Mouse (Mus musculus) brain, embryonic 18.5 days (tissue): ENCODE data around the gene Sepsecs.
A peak's percentile ranks its signal among the peaks of the same experiment; 100 is the strongest.

Source experiments
- DNase-seq: peaks from one replicate; pipeline ENCODE4 v3.0.0-alpha.2; 2012; ENCODE audit warnings: low read depth, low spot score

Gene Sepsecs

DNA sequence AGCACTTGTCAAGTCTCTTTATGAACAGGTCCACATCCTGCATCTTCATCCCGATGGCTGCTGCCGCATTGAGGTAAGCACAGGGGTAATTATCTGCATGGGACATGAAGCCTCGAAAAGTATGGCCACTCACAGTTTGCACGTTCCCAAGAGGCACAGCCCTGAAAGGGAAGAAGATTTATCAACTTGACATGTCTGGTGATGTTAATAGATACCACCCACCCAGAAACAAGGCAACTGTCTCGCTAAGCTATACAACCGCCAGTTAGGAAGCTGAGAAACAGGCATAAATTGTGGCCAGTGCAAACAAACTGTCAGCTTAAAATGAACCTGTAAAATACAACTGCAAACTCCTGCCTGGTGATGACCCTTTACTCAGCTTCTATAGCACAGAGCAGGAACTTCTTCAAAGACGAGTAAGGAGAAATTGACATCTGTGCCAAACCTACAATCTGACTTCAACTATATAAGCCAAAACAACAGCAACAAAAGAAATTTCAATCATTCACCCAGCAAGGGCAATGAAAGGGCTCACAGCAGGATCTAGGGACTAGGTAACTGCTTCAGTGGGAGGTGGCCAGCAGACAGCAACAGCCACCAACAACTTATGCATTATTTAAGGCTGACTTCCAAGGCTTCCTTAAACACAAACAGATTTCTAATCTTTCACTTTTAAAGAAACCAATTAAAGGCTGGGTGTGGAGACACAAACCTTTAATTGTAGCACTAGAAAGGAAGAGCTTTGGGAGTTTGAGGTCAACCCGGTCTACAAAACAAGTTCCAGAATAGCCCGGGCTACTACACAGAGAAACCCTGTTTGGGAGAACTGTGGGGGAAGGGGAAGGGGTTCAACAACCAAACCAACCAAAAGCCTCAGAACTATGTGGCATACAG, 25.3 kb downstream of the Sepsecs start:
- no peak for DNase-seq

DNA sequence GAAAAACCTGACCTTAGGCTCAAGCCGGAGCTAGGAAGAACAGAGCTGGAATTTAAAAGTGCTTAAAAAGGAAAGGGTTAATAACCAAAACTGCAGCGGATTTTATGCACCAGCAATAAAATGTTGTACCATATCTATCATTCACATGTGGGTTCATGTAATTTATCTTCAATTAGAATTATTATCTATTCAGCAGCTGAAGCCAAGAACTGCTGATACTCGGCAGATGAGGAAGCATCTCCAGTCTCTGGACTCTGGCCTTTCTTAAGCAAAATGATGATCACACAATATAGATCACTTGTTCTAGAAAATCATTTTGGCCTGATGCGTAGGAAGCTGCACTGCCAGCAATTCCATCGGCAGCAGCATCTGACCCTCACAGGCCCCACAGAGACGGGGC, 27.8 kb downstream of the Sepsecs start:
- no peak for DNase-seq

DNA sequence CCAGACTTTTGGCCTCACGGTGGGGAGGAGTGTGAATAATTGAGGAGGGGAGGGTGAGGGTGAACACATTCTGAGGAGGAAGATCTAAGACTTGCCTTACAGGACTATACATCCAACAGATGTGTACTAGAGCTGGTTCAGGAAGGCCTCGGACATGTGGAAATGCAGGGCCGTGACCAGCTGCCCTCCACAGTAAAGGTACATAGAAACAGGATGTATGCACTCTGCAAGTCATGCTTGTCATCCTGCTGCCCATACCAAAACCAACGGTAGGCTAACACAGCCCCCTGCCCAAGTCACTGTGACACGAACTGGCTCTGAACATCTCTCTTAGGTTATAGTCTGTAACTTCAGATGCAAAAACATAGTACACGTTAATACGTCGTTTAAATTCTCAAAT, 30.6 kb downstream of the Sepsecs start:
- DNase-seq, result no peak

DNA sequence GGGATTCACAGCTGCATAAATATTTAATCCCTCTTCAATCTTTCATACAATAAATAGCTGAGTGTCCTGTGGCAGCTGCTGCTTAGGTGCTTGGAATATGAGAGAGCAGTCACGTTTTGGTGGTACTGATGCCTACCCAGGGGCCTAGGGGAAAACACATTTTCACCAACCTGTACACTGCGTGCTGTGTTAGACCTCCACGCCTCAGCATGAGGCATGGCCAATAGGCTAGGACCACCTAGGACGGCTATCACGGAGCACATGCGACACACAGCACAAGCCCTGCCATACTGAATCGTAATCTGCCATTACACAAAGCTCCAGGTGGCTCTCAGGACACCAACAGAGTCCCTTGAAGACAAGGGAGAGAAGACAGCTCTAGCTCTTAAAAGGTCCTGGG, 31.5 kb downstream of the Sepsecs start:
- no peak for DNase-seq

DNA sequence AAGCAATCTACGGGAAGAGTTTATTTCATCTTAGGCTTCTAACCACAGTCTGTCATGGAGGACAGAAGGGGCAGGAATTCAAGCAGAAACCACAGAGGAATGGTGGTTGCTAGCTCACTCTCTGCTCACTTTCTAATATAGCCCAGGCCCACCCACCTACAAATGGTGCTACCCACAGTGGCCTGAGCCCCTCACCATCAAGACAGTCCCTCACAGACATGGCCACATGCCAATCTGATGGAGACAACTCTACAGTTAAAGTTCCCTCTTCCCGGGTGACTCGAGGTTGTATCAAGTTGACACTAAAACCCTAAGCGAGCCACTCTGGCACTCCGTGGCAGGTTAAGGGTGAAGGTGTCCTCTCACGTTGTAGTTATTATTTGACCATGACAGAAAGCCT, 32.6 kb downstream of the Sepsecs start:
- DNase-seq, result no peak

DNA sequence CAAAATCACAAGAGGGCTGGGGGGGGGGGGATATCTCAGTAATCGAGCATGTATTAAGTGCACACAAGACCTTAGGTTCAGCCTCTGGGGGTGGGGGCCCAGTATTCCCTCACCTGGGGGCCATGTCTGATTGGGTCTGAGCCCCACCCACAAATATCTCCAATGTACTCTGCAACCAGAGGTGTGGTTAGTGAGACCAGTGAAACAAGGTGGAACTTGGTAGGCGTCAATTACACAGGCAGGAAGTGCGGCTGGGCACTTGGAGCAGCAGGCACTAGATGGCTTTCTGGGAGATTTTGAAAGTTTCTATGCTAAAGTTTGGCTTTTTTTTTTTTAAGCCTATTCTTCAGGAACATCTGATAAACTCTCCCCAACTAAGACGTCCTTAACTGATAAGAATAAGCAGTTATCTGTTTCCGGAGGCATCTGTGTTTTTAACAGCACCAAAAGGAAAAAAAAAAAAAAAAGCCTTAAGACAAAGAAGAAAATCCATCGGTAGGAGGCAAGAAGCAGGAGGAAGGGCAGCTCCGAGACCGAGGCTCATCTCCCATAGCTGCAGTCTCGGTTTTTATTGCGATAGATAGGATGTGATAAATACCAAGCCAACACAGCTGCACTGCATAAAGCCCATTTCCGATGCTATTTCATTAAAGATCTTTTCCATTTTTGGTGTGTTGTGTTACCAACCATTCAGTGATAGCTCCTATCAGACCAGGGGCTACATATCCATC, 33.3 kb downstream of the Sepsecs start:
- no peak for DNase-seq

DNA sequence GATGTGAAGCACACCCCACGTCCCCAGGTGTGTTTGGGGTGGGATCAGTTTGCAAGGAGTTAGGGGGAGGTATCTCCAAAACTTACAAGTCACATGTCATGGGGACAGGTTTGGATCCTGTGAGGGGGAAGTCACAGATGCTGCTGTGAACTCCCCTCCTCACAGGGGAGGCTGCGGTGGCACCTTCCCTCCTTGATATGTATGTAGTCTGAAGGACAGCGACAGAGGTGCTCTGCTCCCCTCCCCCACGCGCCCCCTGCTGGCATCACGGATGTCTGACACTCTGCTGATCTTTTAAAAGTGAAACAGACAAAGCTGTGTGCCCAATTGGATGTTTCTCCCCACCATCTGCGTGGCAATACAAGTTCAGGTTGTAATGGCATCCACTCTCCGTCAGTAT, 35.5 kb downstream of the Sepsecs start:
- no peak for DNase-seq

DNA sequence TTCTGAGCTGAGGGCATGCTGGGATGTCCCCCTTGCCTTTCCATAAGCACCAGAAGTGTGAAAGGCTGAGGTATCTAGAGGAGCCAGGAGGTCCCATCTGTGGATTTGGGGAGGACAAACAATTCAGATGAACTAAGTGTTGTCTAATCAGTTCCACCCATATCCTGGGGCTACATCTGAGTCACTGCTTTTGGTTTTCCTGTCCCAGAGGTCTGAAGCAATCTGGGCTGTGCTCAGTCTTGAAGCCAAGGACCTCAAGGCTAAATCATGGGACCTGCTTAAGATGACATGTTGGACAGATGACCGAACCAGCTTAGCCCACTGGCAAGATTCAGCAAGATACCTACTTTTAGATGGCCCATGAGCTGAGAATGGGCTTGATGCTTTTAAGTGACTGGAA, 39.0 kb downstream of the Sepsecs start:
- DNase-seq, result no peak

DNA sequence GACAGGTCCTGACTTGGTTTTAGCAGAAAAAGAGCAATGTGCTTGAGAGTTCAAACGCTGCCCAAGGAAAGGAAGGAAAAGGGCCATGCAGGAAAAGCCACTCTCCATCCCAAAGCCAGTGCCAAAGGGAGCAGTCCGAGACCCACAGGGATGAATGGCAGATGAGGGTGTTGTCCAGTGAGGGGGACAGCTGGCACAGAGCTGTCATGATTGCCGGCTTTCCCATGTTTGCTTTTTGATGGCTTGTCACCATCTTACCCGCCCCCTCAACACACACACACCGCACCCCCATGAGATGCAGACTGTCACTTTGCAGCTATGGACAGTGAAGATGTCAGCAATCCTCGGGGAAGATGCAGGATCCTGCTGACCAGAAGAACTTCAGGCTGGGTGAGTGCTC, 40.3 kb downstream of the Sepsecs start:
- DNase-seq, result no peak

DNA sequence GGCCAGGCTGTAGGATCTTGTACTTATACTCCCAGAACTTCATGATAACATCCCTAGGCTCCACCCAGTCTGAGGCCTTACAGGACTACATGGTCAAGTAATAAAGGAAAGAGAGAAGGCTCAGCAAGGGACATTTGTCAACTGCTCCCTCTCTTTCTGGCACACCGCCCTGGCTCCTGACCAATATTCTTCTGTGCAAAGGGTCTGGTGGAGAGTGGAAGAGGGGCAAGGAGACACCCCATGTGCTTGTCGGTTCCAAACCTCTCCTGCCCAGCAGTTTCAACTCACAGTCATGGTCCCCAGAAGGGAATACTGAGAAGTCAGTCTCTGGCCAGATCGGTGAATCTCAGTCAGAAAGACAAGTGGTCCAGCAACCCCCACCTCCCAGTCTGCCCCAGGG, 40.7 kb downstream of the Sepsecs start:
- DNase-seq, result no peak

DNA sequence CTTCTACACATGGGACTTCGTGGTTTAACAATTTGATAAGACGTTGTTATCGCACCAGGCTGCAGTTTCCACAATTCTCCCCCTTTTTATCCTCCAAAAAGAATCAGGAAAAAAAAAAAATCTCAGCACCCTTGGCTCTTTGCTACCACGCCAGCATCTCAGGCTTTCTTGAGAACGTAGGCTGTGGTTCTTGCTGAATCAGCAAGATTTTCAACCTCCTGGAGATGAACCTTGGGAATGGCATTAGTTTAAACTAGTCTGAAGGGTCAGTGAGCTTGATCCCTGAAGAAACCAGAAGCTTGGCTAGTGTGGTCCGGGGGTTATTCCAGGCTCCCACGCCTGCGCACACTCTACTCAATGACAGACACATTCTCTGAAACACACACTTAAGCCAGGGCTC, 41.8 kb downstream of the Sepsecs start:
- DNase-seq, result no peak

DNA sequence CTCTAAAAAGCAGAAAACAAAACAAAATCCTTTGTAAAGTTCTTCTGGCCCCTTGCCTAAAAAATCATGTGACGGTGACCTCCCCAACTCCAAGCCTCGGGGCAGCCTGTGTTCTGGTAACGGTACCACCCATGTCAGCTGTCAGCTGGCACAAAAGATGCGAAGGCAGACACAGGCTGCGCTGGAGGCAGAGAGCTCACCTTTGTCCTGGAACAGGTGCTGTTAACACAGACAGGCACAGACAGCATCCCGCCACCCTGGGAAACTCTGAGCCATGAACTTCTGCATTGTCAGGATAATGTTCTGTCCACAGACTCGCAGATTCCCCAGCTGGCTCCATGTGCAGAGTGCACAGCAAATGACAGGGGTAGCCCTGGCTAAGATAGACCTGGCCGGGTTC, 43.4 kb downstream of the Sepsecs start:
- DNase-seq, result no peak

DNA sequence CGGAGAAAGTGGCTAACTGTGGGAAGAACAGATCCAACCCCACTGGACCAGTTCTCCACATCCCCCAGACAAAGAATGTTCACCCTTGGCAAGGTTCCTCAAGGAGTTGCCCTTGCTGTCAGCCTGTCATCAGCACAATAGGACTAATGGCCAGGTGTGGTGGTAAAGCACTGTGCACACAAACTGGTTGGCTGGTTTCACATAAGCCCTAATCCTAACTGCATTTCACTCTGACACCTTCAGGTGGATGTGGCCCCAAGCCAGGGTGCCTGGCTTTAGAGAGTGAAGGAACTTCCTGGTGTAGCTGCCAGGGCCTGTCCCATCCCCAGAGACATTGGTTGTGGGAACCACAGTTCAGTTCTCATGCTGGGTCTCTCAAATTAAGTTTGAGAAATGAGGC, 44.6 kb downstream of the Sepsecs start:
- no peak for DNase-seq

DNA sequence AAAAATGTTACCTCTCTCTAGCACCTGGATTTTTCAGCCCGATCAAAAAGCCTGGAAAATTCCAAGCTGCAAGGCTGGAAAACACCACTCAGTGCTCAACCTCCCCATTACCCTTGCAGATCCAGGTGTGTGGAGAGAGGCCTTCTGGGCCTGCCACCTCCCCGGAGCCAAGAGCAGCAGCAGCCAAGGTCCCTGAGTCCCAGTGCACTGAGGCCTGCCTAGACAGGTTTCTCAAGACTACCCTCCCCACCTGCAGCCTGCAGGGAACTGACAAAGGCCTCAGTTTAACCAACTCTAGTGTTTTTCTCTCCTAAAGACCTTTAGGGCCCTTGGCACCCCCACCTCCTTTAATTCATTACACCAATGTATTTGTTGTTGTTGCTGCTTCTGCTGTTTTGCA, 46.4 kb downstream of the Sepsecs start:
- DNase-seq, result no peak

DNA sequence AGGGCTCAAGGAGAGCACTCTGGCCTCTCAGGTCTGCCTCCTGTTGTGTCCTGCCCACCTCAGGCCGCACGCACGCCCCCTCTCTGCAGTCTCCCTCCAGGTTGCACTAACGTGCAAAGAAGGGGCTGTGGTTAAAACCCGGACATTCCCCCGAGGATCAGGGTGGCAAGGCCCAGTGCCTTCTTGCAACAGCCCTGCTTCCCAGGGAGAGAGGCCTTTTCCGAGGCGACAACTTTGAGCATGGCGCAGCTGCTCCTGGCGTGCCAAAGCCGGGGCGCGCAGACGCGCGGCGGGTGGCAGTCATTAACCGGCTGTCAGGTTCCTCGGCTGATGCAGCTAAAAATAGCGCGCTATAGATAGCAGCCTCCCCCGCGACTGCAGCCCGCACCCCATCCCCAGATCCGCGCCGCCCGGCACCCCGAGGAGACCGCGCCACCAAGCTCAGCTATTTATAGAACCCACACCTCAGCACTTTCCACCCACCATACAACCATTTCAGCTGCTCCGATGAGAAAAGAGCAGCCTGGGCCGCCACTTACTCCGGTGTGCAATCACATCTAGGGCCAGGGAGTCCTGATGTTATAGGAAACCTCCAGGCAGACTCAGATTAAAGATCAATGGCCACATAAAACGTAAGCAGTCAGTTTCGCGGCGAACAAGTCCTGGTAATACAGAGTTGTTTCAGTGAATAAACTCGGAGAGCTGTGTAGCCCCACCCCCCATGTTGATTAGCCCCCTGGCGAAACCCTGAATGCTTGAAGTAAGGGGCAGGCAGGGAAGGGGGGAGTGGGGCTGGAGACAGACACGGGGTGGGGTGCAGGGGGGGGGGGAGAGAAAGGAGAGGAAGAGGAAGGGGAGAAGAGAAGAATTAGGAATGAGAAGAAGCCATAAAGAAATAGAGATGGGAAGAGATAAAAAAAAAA, 50.9 kb downstream of the Sepsecs start:
- peak; percentile 61 for DNase-seq

DNA sequence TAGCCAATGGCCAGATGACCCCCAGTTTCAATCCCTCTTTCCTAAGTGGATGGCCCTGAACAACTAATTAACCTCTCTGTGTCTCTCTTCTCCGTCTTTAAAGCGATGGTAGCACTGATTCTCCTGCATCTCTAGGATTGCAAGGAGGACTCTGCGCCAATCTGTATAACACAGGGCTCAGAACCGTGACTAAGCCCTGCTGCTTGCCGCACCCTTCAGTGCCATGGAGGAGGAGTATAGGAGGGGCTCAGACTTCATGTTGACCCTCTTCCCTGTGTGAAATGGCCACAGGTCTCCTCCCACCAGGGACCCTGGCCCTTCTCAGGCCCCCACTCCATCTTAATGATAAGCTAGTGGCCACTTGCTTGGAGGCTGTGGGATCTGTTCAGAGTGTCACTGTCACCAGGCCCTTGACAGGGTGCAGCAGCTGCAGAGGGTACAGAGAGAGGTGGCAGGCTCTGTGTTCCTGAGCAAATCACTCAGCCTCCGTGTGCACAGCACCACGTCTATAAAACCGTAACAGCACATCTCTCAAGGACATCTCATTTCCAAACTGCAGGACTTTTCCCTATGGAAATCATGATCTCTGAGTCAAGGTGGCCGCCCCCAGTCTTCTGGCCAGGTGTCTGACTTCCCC, 51.7 kb downstream of the Sepsecs start:
- DNase-seq, result no peak

DNA sequence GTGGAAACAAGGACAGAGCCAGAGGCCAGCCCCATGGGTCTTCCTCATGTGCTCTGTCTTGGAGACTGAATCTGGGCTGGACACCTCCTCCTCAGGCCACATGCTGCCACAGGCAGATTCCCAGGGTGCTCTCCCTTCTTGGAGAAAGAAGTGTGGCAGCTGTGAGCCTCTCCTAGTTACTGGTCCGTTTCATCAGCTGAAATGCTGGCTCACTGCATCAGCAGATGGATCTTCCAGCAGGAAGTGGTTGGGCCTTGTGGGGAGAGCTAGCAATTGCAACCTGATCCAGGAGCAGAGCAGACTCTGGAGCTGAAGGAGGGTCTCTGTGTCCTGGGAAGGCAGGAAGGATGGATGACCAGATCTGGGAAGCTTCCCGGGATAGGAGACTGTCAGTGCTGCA, 53.0 kb downstream of the Sepsecs start:
- DNase-seq, result no peak

DNA sequence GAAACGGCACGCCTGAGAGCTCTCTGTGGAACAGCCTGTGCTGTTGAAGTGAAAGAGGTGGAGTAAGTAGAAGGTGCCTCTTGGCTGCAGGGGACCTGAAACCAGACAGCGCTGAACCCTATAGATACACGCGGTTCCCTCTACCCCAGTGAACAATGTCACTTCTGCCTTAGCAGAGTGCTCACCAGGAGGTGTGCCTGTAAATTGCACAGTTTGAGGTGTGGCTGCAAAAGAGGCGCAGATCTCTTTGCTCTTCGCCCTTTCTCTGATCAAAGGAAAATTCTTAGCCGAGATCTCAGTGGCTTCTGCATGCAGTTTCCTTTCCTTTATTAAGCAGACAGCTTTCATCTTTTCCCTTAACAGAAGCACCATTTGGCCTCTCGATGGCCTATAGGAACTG, 54.1 kb downstream of the Sepsecs start:
- no peak for DNase-seq

DNA sequence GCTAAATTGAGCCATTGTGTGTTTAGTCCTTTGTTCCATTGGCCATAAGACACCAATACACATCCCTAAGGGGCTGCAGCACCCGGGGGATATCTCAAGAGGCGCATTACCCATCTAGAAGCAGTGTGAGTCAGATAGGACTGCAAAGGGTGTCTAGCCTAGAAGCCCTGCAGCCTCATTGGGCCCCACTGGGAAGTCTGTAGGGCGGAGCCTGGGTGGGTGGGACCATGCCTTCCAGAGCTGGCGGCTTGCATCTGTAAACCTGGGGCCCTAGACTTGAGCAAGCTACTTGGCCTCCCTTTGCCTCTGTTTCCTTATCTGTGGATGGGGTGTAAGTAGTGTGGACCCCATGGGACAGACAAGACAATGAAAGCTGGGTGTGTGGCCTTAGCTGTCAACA, 54.8 kb downstream of the Sepsecs start:
- no peak for DNase-seq

DNA sequence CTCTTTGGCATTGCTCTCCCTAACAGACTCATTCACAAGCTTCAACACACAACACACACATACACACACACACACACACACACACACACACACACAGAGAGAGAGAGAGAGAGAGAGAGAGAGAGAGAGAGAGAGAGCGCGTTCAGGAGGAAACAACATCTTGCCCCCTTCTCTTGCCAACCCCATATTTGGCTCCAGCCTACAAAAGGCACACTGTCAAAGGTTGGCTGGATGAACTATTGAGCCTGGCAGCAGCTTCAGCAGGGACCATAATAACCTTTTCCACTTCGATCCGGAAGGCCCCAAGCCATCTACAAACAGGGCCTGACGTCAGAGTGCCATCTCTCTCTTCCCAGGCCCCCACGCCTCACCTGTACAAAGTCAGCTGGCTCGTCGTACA, 56.7 kb downstream of the Sepsecs start:
- no peak for DNase-seq

DNA sequence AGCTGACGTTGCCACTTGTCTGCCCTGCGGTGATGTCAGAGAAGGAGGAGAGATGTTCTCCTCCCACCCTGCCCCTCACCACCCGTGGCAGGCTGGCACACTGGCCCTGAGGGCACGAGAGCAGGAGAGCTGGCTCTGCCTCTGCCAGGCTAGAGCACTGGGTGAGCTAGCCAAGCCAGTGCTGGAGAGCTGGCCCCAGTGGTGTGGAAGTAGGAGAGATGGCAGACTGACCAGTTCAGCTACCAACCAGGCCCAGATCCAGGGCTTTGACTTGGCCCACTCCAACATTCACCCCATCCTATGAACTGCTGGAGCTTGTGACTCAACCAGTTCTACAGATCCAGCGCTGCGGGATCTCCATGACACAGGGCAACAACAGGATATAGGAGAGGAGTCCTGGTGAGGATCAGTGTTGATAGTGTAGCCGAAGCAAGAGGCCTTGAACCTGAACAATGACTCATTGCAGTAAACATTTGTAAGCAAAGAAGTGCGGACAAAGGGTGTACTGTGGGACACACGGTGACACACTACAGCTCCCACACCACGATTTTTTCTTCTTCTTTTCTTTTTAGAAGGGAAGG, 58.1 kb downstream of the Sepsecs start:
- DNase-seq, result no peak
